Mouse (Mus musculus) bone marrow macrophage, adult 2 months (primary cell): ENCODE results near the gene Celf5. TPM values are rescaled to one million over a fixed set of nuclear protein-coding genes. Genes with fewer than 3 reads are reported as not detected.

ENCODE experiments used
- H3K27ac ChIP-seq: 2 replicates; pipeline ENCODE4 v1.5.1; 2012; ENCODE audit warnings: low read depth, low read length; ENCODE audit not compliant: insufficient read depth
- H3K4me1 ChIP-seq: 2 replicates; pipeline ENCODE4 v1.6.1; 2012; ENCODE audit warnings: low read length; ENCODE audit not compliant: control insufficient read depth, insufficient read depth
- H3K4me3 ChIP-seq: 2 replicates; pipeline ENCODE4 v1.5.1; 2012; ENCODE audit warnings: mild to moderate bottlenecking, low read length, moderate library complexity; ENCODE audit not compliant: insufficient read depth
- CTCF ChIP-seq: IDR thresholded peaks from 2 replicates; pipeline ENCODE4 v1.5.1; 2012; ENCODE audit warnings: low read depth, mild to moderate bottlenecking, low read length, moderate library complexity
- POLR2A ChIP-seq: IDR thresholded peaks from 2 replicates; pipeline ENCODE4 v1.6.1; 2012; ENCODE audit warnings: mild to moderate bottlenecking, low read depth, low read length, borderline replicate concordance
- polyA plus RNA-seq: library from polyadenylated mRNA; stranded (reverse); fragments of >200 nt; gene quantifications from 2 replicates; pipeline ENCODE4 v1.2.4, GENCODE M21; 2012; ENCODE audit not compliant: missing spikeins, insufficient read depth, insufficient read length

The Celf5 gene
- polyA plus RNA-seq, 1 experiment: not detected

- H3K27ac ChIP-seq: no peak overlapping the region
- 0 out of 2 replicates have a peak, but pooled peaks cover 3% of the 10 kb centered on the region for H3K4me1 ChIP-seq
- TF ChIP-seq CTCF: 0 out of 2 replicates have a peak, but pooled peaks have one; percentile 6
- TF ChIP-seq POLR2A: no peak
- H3K4me3 ChIP-seq: no peak overlapping the region
These were observed 17.3 kb downstream of the Celf5 start for GRCm38 (mm10) chr10:81465265-81465645.

- Histone ChIP-seq H3K4me3 (peak overlapping the region; percentile 36), H3K27ac (no peak overlapping the region), H3K4me1 (0 out of 2 replicates have a peak, but pooled peaks cover 3% of the 10 kb centered on the region)
- TF ChIP-seq POLR2A: no peak
- TF ChIP-seq CTCF: no peak
These were observed 17.9 kb downstream of the Celf5 start for GRCm38 (mm10) chr10:81464405-81465264.

- Histone ChIP-seq H3K4me3 (no peak overlapping the region), H3K4me1 (0 out of 2 replicates have a peak, but pooled peaks cover 3% of the 10 kb centered on the region), H3K27ac (no peak overlapping the region)
- no peak for TF ChIP-seq POLR2A
- no peak for TF ChIP-seq CTCF
These were observed 19.0 kb downstream of the Celf5 start for GRCm38 (mm10) chr10:81463531-81463930.

GRCm38 (mm10) chr10:81462917-81463316, 19.6 kb downstream of the Celf5 start:
- Histone ChIP-seq H3K4me1 (0 out of 2 replicates have a peak, but pooled peaks cover 3% of the 10 kb centered on the region), H3K27ac (no peak overlapping the region), H3K4me3 (no peak overlapping the region)
- TF ChIP-seq CTCF: no peak
- no peak for TF ChIP-seq POLR2A

GRCm38 (mm10) chr10:81462415-81462804, 20.1 kb downstream of the Celf5 start:
- H3K4me1 ChIP-seq: 0 out of 2 replicates have a peak, but pooled peaks cover 3% of the 10 kb centered on the region
- no peak for TF ChIP-seq POLR2A
- no peak for TF ChIP-seq CTCF
- no peak overlapping the region for H3K27ac ChIP-seq
- no peak overlapping the region for H3K4me3 ChIP-seq

GRCm38 (mm10) chr10:81461673-81462414, 20.7 kb downstream of the Celf5 start:
- Histone ChIP-seq H3K4me3 (no peak overlapping the region), H3K4me1 (0 out of 2 replicates have a peak, but pooled peaks cover 3% of the 10 kb centered on the region)
- TF ChIP-seq POLR2A (no peak), CTCF (no peak)

GRCm38 (mm10) chr10:81460951-81461350, 21.6 kb downstream of the Celf5 start:
- Histone ChIP-seq H3K4me3 (no peak overlapping the region), H3K4me1 (0 out of 2 replicates have a peak, but pooled peaks cover 3% of the 10 kb centered on the region), H3K27ac (no peak overlapping the region)
- TF ChIP-seq CTCF (no peak), POLR2A (no peak)

More at GRCm38 (mm10) chr10:81461673-81462414, 20.7 kb downstream of the Celf5 start:
- no peak overlapping the region for H3K27ac ChIP-seq

GRCm38 (mm10) chr10:81460471-81460870, 22.0 kb downstream of the Celf5 start:
- TF ChIP-seq POLR2A (no peak), CTCF (no peak)
- Histone ChIP-seq H3K27ac (no peak overlapping the region), H3K4me3 (no peak overlapping the region), H3K4me1 (0 out of 2 replicates have a peak, but pooled peaks cover 3% of the 10 kb centered on the region)

GRCm38 (mm10) chr10:81459399-81459798, 23.1 kb downstream of the Celf5 start:
- Histone ChIP-seq H3K4me1 (0 out of 2 replicates have a peak, but pooled peaks cover 3% of the 10 kb centered on the region), H3K4me3 (no peak overlapping the region), H3K27ac (no peak overlapping the region)
- TF ChIP-seq CTCF: no peak
- TF ChIP-seq POLR2A: no peak
